Mouse (Mus musculus): ENCODE results near the gene Gnao1. TPM values are rescaled to one million over a fixed set of nuclear protein-coding genes. Genes with fewer than 3 reads are reported as not detected.

Gnao1 gene
- polyA plus RNA-seq, 1 experiment = not detected

GRCm38 (mm10) chr8:93941636-93942054 is 131.9 kb downstream of the Gnao1 start:
- TF ChIP-seq GATA1 (IDR thresholded peaks at IDR 0.05; ENCODE audit: low read length) = no peak

GRCm38 (mm10) chr8:93945781-93946180 is 136.0 kb downstream of the Gnao1 start:
- no peak for TF ChIP-seq GATA1 (IDR thresholded peaks at IDR 0.05; ENCODE audit: low read length)

GRCm38 (mm10) chr8:93946397-93946796 is 136.6 kb downstream of the Gnao1 start:
- TF ChIP-seq GATA1 (IDR thresholded peaks at IDR 0.05; ENCODE audit: low read length) = no peak

DNA sequence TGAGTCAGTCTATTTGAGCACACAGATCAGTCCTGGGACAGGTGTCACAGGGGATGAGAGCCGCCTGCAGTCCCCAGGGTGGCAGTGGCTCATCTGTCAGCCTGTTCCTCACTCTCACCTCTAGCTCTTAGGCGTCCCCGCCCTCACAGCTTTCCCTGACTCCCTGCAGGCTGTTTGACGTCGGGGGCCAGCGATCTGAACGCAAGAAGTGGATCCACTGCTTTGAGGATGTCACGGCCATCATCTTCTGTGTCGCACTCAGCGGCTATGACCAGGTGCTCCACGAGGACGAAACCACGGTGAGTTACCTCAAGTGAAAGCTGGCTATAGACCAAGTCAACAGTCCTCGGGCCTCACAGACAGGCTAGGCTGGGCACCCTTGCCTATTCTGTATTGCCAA is 140.4 kb downstream of the Gnao1 start:
- TF ChIP-seq GATA1 (IDR thresholded peaks at IDR 0.05; ENCODE audit: low read length) = no peak

- TF ChIP-seq GATA1 (IDR thresholded peaks at IDR 0.05; ENCODE audit: low read length) = no peak
Observed at GRCm38 (mm10) chr8:93952511-93952910, 142.7 kb downstream of the Gnao1 start.

- no peak for TF ChIP-seq GATA1 (IDR thresholded peaks at IDR 0.05; ENCODE audit: low read length)
Observed at GRCm38 (mm10) chr8:93958402-93958801, 148.6 kb downstream of the Gnao1 start.

GRCm38 (mm10) chr8:93960909-93961308 is 151.1 kb downstream of the Gnao1 start:
- TF ChIP-seq GATA1 (IDR thresholded peaks at IDR 0.05; ENCODE audit: low read length) = no peak

DNA sequence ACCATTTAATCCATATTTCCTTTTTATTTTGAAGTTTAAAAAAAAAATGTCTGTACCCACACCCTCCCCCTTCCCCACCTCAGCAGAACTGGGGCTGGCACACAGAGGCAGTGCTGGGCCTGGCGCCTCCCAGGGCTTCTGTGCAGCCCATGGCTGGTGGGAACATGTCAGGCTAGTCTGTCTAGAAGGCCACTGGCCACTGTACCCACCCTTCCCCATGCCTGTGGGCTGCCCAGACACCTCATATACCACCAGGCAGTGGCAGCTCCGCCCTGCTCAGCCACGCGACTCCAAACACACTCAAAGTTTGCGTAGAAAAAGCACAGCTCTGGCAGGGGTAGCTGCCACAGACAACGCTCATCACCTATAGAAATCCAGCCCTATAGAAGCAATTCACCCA is 158.5 kb downstream of the Gnao1 start:
- TF ChIP-seq GATA1 (IDR thresholded peaks at IDR 0.05; ENCODE audit: low read length) = no peak

- TF ChIP-seq GATA1 (IDR thresholded peaks at IDR 0.05; ENCODE audit: low read length) = no peak
Observed at GRCm38 (mm10) chr8:93969626-93970340, 160.0 kb downstream of the Gnao1 start.

DNA sequence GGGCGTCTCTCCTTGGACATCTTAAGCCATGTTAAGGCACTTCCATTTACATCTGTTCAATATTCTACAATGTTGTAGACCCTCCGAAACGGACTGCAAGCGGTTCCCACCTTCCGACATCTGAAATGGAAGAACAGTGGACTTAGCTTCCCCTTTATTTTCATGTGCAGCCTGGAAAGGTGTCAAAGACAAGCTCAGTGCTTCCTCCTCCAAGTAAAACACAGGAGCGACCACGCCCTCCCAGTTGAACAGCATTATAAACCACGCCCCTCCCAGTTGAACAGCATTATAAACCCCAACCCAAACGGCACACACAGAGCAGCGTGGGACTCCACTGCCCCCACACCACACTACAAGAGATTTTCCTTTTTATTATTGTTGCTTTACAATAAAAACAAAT is 161.7 kb downstream of the Gnao1 start:
- TF ChIP-seq GATA1 (IDR thresholded peaks at IDR 0.05; ENCODE audit: low read length) = no peak

- TF ChIP-seq GATA1 (IDR thresholded peaks at IDR 0.05; ENCODE audit: low read length) = no peak
Observed at GRCm38 (mm10) chr8:93972211-93972610, 162.4 kb downstream of the Gnao1 start.

GRCm38 (mm10) chr8:93972971-93973734 is 163.4 kb downstream of the Gnao1 start:
- TF ChIP-seq GATA1 (IDR thresholded peaks at IDR 0.05; ENCODE audit: low read length) = no peak

- TF ChIP-seq GATA1 (IDR thresholded peaks at IDR 0.05; ENCODE audit: low read length) = no peak
Observed at GRCm38 (mm10) chr8:93973831-93974375, 164.1 kb downstream of the Gnao1 start.

- TF ChIP-seq GATA1 (IDR thresholded peaks at IDR 0.05; ENCODE audit: low read length) = no peak
Observed at GRCm38 (mm10) chr8:93974602-93975186, 164.9 kb downstream of the Gnao1 start.

- no peak for TF ChIP-seq GATA1 (IDR thresholded peaks at IDR 0.05; ENCODE audit: low read length)
Observed at GRCm38 (mm10) chr8:93975358-93975757, 165.6 kb downstream of the Gnao1 start.

Data from G1E-ER4 (cell line).